8 mouse cellular contexts compared by ENCODE assay signal in the genomic region with DNA sequence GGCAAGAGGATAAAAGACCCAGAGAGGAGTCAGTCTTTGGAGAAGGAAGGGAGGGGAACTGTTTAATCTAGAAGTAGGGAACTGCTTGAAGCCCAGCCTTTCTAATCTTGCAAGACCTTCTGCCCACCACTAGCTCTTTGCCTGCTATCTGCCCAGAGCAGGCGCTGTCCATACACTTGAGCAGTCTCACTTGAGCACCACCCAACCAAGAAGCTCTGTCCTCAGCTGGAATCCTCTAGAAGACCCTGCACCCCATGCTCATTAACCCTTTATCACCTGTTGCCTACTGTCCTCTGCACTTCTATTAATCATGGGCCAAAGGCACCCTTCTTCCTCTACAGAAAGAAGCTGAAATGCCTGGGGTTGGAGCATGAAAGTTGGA. TPM values are rescaled to one million over a fixed set of nuclear protein-coding genes. Genes with fewer than 3 reads are reported as not detected.
DNase-seq lines count a peak whose midpoint lies in the region; ATAC-seq lines count a peak whose summit lies in the region.

No protein-coding gene starts in this region.

- ATAC-seq in cerebellum, adult (ENCODE audit: insufficient number of reproducible peaks, low FRiP score, low TSS enrichment) = 0 out of 2 replicates have a peak, but pooled peaks have one; percentile 3

- no peak for DNase-seq in cerebellum, adult 18-20 months
- DNase-seq in right cerebral cortex, postnatal 4 days = peak; percentile 6
- DNase-seq in right cerebral cortex, adult 18-20 months = no peak
- DNase-seq in liver = peak; percentile 89
- peak; percentile 70 to 86 for DNase-seq in spleen, postnatal 10 days (ENCODE audit: low spot score in 2 of 2)
- no peak for DNase-seq in adrenal gland, postnatal 25 days
- no peak for DNase-seq in kidney, postnatal 25 days

RNA-seq across cellular contexts. Expression of gene Snca, which starts 1.6 kb away (rescaled TPM):
- total RNA-seq in adrenal gland, postnatal 25 days (2021) = 5.2 and 8.5 TPM in 2 replicates

Comparison
In these comparisons a context has a peak if more than half of its experiments do, and no peak if none do; other contexts are left out.
1. DNase-seq: peak in right cerebral cortex, postnatal 4 days (single experiment), liver (single experiment) and spleen, postnatal 10 days (2 of 2); none in cerebellum, adult 18-20 months (0 of 2), right cerebral cortex, adult 18-20 months (single experiment), adrenal gland, postnatal 25 days (single experiment) and kidney, postnatal 25 days (0 of 2).